Mouse (Mus musculus) yolk sac, embryonic 10.5 days (tissue): Measurements from ENCODE around the gene Vamp9.

Experiments used
- DNase-seq: peaks from one replicate; pipeline ENCODE4 v3.0.0-alpha.2; 2017; ENCODE audit warnings: low spot score

Vamp9 gene

GRCm38 (mm10) chr5:99941776-99942502, 35.9 kb downstream of the Vamp9 start:
- DNase-seq: no peak

GRCm38 (mm10) chr5:99952513-99952912, 46.5 kb downstream of the Vamp9 start:
- no peak for DNase-seq

GRCm38 (mm10) chr5:99953883-99954282, 47.8 kb downstream of the Vamp9 start:
- DNase-seq: no peak

- DNase-seq: no peak
Observed at GRCm38 (mm10) chr5:99958666-99959065, 52.6 kb downstream of the Vamp9 start.

GRCm38 (mm10) chr5:99959236-99959936, 53.3 kb downstream of the Vamp9 start:
- DNase-seq: no peak

GRCm38 (mm10) chr5:99959960-99960359, 53.9 kb downstream of the Vamp9 start:
- DNase-seq: no peak

GRCm38 (mm10) chr5:99973941-99974340, 67.9 kb downstream of the Vamp9 start:
- no peak for DNase-seq

- DNase-seq: no peak
Observed at GRCm38 (mm10) chr5:99975061-99975460, 69.0 kb downstream of the Vamp9 start.

- DNase-seq: no peak
Observed at GRCm38 (mm10) chr5:99975776-99976175, 69.7 kb downstream of the Vamp9 start.

GRCm38 (mm10) chr5:99976334-99976955, 70.4 kb downstream of the Vamp9 start:
- DNase-seq: no peak

- peak; percentile 91 for DNase-seq
Observed at GRCm38 (mm10) chr5:99977516-99978301, 71.7 kb downstream of the Vamp9 start.

GRCm38 (mm10) chr5:99978699-99979442, 72.8 kb downstream of the Vamp9 start, which contains the start of the genes Hnrnpd and 4930524J08Rik:
TSS of gene Hnrnpd (minus strand) at chr5:99978938.
TSS of gene 4930524J08Rik (plus strand) at chr5:99979061.
- peak; percentile 98 for DNase-seq

- DNase-seq: no peak
Observed at GRCm38 (mm10) chr5:99983452-99984061, 77.5 kb downstream of the Vamp9 start.

- peak; percentile 71 for DNase-seq
Observed at GRCm38 (mm10) chr5:99994166-99994565, 88.1 kb downstream of the Vamp9 start.

- peak; percentile 5 for DNase-seq
Observed at GRCm38 (mm10) chr5:99994680-99995079, 88.6 kb downstream of the Vamp9 start.

- DNase-seq: no peak
Observed at GRCm38 (mm10) chr5:100000048-100000447, 94.0 kb downstream of the Vamp9 start.

GRCm38 (mm10) chr5:100000500-100000899, 94.4 kb downstream of the Vamp9 start:
- DNase-seq: no peak
